Mouse (Mus musculus) hindbrain, postnatal 0 days (tissue): ENCODE results near the gene Pak4. TPM values are rescaled to one million over a fixed set of nuclear protein-coding genes. Genes with fewer than 3 reads are reported as not detected.
"Not testable (repeated sequence)": the region's sequence is repeated elsewhere in the genome, so short reads cannot be mapped to it uniquely, and the experiment has no call there.

Source experiments
- ATAC-seq: fragments of 200-750 bp; cut with Nextera tagmentation; 2 replicates; pipeline ENCODE4 v1.8.0; 2017; ENCODE audit warnings: mild to moderate bottlenecking, moderate TSS enrichment, moderate library complexity
- DNase-seq: peaks from one replicate; pipeline ENCODE4 v3.0.0-alpha.2; 2015; ENCODE audit warnings: low spot score
- H3K27ac ChIP-seq: fragments of 300-500 bp; sonication (generic); 2 replicates; pipeline ENCODE4 v1.5.1; 2014; ENCODE audit warnings: mild to moderate bottlenecking
- H3K27me3 ChIP-seq: fragments of 300-500 bp; sonication (generic); 2 replicates; pipeline ENCODE4 v1.6.1; 2014; ENCODE audit warnings: low read length, mixed read lengths; ENCODE audit not compliant: insufficient read depth
- H3K36me3 ChIP-seq: fragments of 300-500 bp; sonication (generic); 2 replicates; pipeline ENCODE4 v1.6.1; 2014; ENCODE audit warnings: low read length, mixed read lengths; ENCODE audit not compliant: insufficient read depth
- H3K4me1 ChIP-seq: fragments of 300-500 bp; sonication (generic); 2 replicates; pipeline ENCODE4 v1.6.1; 2014; ENCODE audit warnings: antibody characterized with exemption, low read length, mixed read lengths; ENCODE audit not compliant: insufficient read depth
- H3K4me2 ChIP-seq: fragments of 300-500 bp; sonication (generic); 2 replicates; pipeline ENCODE4 v1.6.1; 2014; ENCODE audit warnings: low read depth, mild to moderate bottlenecking, low read length, moderate library complexity, mixed read lengths
- H3K4me3 ChIP-seq: fragments of 300-500 bp; sonication (generic); 2 replicates; pipeline ENCODE4 v1.5.1; 2014; ENCODE audit warnings: low read length
- H3K9ac ChIP-seq: fragments of 300-500 bp; sonication (generic); replicated peaks from 2 replicates; pipeline ENCODE4 v1.6.1; 2014; ENCODE audit warnings: mild to moderate bottlenecking, low read length, moderate library complexity, mixed read lengths
- H3K9me3 ChIP-seq: fragments of 300-500 bp; sonication (generic); 2 replicates; pipeline ENCODE4 v1.6.1; 2016; ENCODE audit warnings: low read length, mixed read lengths
- CTCF ChIP-seq: IDR thresholded peaks from 2 replicates; pipeline ENCODE4 v1.5.1; 2016; ENCODE audit warnings: antibody characterized with exemption, control low read depth, low read depth
- WGBS: fragments of 180-500 bp; shearing (Covaris S2); extraction: QIAGEN DNeasy Blood & Tissue Kit; methylation state at CpG from one replicate; pipeline ENCODE4 v1.1.7; 2014; 5-methylcytosine and 5-hydroxymethylcytosine counted together
- polyA plus RNA-seq: library from polyadenylated mRNA; unstranded; fragments of >200 nt; fragmentation: Nextera tagmentation; extraction: Ambion mirVana; gene quantifications from 2 replicates; pipeline ENCODE4 v1.2.1, GENCODE M21; 2015
- total RNA-seq: library from RNA; depleted of rRNA; stranded (reverse); fragments of >200 nt; gene quantifications from 2 replicates; pipeline ENCODE4 v1.2.3, GENCODE M21; 2014

The Pak4 gene
- total and polyA plus RNA-seq, 2 experiments from 2014 or later: 13.2 to 20.3 TPM

DNA sequence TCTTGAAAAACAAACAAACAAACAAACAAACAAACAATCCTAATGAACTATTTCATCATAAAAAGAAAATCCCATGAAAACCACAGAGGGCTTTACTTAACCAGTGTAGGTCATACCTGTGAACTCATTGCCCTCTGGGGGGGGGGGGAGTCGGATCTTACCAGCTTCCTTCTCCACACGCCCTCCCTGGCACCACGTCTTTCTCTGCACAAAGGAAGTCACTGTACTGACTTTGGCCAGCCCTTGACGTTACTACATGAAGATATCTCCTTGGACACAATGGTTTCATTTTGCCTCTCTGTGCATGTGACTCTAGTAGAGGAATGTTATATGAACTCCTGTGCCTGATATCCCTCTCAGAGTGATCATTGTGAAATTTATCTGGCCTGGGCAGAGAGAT is 36.1 kb upstream of the Pak4 start:
- H3K9ac ChIP-seq: no peak overlapping the region
- H3K27me3 ChIP-seq: peaks cover 22% of the 10 kb centered on the region; the same call in 1 of the 2 replicates
- no peak for TF ChIP-seq CTCF
- H3K36me3 ChIP-seq: no peaks in the 10 kb centered on the region
- DNase-seq (no peak), ATAC-seq (no peak)
- 62% methylated on average over 4 of the region's 4 CpGs for WGBS
- no peak overlapping the region for H3K4me2 ChIP-seq
- H3K27ac ChIP-seq: no peak overlapping the region
- 0 out of 2 replicates have a peak, but pooled peaks cover 4% of the 10 kb centered on the region for H3K4me1 ChIP-seq
- no peaks in the 10 kb centered on the region for H3K9me3 ChIP-seq
- no peak overlapping the region for H3K4me3 ChIP-seq

DNA sequence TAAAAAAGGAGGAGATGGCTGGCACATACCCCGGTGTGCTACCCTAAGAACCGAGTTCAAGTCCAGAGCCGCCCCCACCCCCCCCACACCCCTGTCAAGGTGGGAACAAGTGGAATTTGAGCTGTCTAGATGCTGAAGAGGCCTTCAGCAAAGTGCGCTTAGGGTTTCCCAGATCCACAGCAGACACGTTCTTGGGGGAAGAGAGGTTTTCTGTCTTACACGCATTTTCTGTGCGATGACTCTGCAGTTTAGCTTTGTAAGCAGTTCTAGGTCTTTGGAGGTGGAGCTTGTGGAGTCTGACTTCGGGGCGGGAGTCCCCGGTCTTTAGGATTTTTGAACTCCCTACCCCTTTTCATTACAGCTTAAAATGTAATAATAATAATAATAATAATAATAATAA is 33.1 kb upstream of the Pak4 start, which contains the start of gene Acp7:
Gene Acp7, minus strand, starts transcription at position 260 of the 400 bp plus-strand sequence.
- TF ChIP-seq CTCF: no peak
- no peak for ATAC-seq

DNA sequence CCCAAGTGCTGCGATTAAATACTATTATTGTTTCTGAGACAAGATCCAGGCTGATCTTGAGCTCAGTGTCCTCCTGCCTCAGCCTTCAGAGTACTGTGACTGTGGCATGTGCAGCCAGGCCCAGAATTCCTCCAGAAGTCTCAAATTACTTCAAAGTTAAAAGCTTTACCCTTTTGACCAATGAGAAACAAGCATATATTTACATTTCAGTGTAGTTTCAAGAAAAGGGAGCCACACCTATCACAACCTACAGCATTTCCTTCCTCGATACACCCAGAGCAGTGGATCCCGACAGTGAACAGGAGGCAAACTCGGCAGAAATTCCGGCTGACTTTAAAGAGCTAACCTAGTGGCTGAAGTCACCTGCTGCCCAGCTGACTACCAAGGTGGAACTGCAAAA is 26.8 kb upstream of the Pak4 start:
- DNase-seq (no peak), ATAC-seq (no peak)
- Histone ChIP-seq H3K9me3 (no peaks in the 10 kb centered on the region), H3K27me3 (0 out of 2 replicates have a peak, but pooled peaks cover 12% of the 10 kb centered on the region), H3K4me1 (no peaks in the 10 kb centered on the region), H3K9ac (no peak overlapping the region), H3K4me2 (no peak overlapping the region), H3K27ac (no peak overlapping the region), H3K4me3 (no peak overlapping the region), H3K36me3 (no peaks in the 10 kb centered on the region)
- no peak for TF ChIP-seq CTCF
- WGBS: 76% methylated on average over 5 of the region's 5 CpGs

More for the DNA sequence above, 33.1 kb upstream of the Pak4 start, which contains the start of gene Acp7:
- H3K4me2 ChIP-seq: peak within 1 kb of the TSS; percentile 55
- H3K36me3 ChIP-seq: no peaks in the 10 kb centered on the region
- H3K4me1 ChIP-seq: 0 out of 2 replicates have a peak, but pooled peaks cover 4% of the 10 kb centered on the region
- no peak within 1 kb of the TSS for H3K27ac ChIP-seq
- WGBS: 35% methylated on average over 10 of the region's 10 CpGs
- peak within 1 kb of the TSS; percentile 30 for H3K4me3 ChIP-seq
- H3K9me3 ChIP-seq: no peaks in the 10 kb centered on the region
- peaks cover 27% of the 10 kb centered on the region; the same call in 1 of the 2 replicates for H3K27me3 ChIP-seq
- DNase-seq: no peak
- no peak within 1 kb of the TSS for H3K9ac ChIP-seq

DNA sequence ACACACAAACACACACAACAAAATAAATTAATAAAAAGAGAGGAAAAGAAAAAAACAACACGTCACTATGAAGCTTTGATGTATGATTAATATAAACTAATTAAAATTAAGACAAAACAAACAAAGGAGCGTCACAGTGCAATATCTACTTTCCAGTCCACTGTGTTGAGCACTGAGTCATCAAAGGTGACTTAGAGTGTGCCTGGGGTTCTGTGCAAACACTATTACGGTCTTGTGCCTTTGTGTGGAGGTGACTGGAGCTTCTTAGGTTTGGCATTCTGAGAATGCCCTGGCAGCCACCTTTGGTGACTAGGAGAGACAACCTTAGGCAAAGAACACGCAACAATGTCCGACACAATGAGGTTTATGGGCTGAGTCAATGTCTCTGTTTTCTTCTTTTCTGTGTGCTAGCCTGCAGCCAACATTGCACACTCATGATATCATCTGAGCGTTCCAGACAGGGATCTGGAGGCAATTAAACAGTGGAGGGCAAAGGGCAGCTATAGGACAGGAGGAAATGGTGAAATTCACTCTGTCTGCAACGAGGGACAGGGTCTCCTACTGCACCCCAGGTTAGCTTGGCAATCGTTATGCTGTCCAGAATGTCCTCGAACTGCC is 21.2 kb upstream of the Pak4 start:
- no peaks in the 10 kb centered on the region for H3K27me3 ChIP-seq
- no peak overlapping the region for H3K27ac ChIP-seq
- no peaks in the 10 kb centered on the region for H3K4me1 ChIP-seq
- ATAC-seq: no peak
- DNase-seq: no peak
- WGBS: 78% methylated on average over 9 of the region's 9 CpGs
- no peak overlapping the region for H3K9ac ChIP-seq
- H3K9me3 ChIP-seq: no peaks in the 10 kb centered on the region
- TF ChIP-seq CTCF: no peak
- no peak overlapping the region for H3K4me3 ChIP-seq
- no peaks in the 10 kb centered on the region for H3K36me3 ChIP-seq
- H3K4me2 ChIP-seq: no peak overlapping the region

DNA sequence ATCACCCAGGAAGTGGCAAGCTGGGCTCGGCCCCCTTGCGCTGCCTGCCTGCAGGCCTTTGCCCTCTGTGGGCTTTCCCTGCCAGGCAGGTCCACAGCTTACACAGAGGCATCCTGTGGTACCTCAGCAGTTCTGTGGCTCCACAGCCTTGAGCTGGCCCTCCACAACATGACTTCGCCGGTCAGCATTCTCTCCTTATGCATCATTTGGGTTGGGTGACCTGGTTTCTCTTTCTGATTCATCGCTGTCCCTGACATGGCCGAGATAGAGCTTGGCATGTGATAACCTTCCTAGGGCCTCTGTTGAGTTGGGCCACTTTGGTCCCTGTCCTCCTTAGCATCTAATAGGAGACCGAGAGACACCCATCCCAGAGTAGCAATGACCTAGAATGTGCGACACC is 8.0 kb upstream of the Pak4 start:
- Histone ChIP-seq H3K9me3 (no peaks in the 10 kb centered on the region), H3K4me3 (no peak overlapping the region), H3K27me3 (no peaks in the 10 kb centered on the region), H3K27ac (no peak overlapping the region), H3K36me3 (no peaks in the 10 kb centered on the region), H3K9ac (no peak overlapping the region), H3K4me1 (no peaks in the 10 kb centered on the region), H3K4me2 (no peak overlapping the region)
- no peak for ATAC-seq
- no peak for TF ChIP-seq CTCF
- WGBS: 96% methylated on average over 8 of the region's 8 CpGs
- DNase-seq: no peak

DNA sequence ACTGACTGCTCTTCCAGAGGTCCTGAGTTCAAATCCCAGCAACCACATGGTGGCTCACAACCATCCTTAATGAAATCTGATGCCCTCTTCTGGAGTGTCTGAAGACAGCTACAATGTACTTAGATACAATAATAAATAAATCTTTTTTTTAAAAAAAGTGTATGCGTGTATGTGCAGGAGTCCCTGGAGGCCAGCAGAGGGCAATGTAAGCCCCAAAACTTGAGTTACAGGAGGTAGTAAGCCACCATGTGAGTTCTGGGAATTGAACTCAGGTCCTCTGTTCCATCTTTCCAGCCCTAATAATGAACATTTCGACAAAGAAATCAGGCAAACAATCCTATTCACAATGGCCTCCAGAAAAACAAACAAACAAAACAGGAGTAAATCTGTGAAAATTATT is 5.8 kb upstream of the Pak4 start:
- peak; percentile 20; the same call in 1 of the 2 replicates for TF ChIP-seq CTCF
- not testable (repeated sequence) for H3K9ac ChIP-seq

DNA sequence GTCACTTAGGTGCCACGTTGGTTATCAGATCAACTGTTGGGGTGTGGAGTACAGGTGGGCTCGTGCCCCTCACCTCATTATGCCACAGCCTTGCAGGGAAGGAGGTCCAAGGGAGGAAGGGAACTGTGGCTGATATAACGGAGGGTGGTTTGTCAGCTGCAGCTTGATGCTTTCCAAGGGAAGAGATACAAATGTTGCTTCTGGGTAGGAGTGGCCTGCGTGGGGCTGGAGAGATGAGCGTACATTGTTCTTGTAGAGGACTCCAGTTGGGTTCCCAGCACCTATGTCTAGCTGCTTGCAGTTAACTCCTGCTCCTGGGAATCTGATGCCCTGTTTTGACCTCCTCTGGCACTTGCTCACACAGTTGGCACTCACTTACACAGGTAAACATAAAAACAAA is 5.2 kb upstream of the Pak4 start:
- H3K36me3 ChIP-seq: no peaks in the 10 kb centered on the region
- H3K9ac ChIP-seq: no peak overlapping the region
- H3K27me3 ChIP-seq: no peaks in the 10 kb centered on the region
- no peaks in the 10 kb centered on the region for H3K9me3 ChIP-seq
- no peak overlapping the region for H3K4me3 ChIP-seq
- no peak for DNase-seq
- H3K4me2 ChIP-seq: no peak overlapping the region
- ATAC-seq: no peak
- no peak for TF ChIP-seq CTCF
- no peak overlapping the region for H3K27ac ChIP-seq
- no peaks in the 10 kb centered on the region for H3K4me1 ChIP-seq
- WGBS: 73% methylated on average over 5 of the region's 5 CpGs

More for the DNA sequence above, 5.8 kb upstream of the Pak4 start:
- not testable (repeated sequence) for ATAC-seq, H3K27ac ChIP-seq, H3K4me2 ChIP-seq, H3K4me3 ChIP-seq, H3K4me1 ChIP-seq, H3K9me3 ChIP-seq, H3K36me3 ChIP-seq, H3K27me3 ChIP-seq, DNase-seq
- 80% methylated on average over 2 of the region's 2 CpGs for WGBS
